Mouse (Mus musculus): ENCODE measurements around the gene Cyp2d11. TPM values are rescaled to one million over a fixed set of nuclear protein-coding genes. Genes with fewer than 3 reads are reported as not detected.

The Cyp2d11 gene
- polyA plus RNA-seq, 1 experiment from 2014 or later: not detected

Small RNA genes lying within 50 kb of the gene (microRNA-seq; reads per million reads assigned to microRNA genes)
- not detected for gene Gm25990
- gene Gm27331: not detected
- not detected for gene Mir7684

Other genes with a start within 250 kb of the Cyp2d11 start
- gene Srebf2, start 246.8 kb downstream of the Cyp2d11 start, polyA plus RNA-seq (2014; fragmentation: Nextera tagmentation; extraction: Ambion mirVana): 141 and 164 TPM in 2 replicates
- gene Shisa8, start 181.2 kb downstream of the Cyp2d11 start, polyA plus RNA-seq (2014; fragmentation: Nextera tagmentation; extraction: Ambion mirVana): 2.9 and 6.9 TPM in 2 replicates
- 0.32 and 1.4 TPM in 2 replicates for gene Tnfrsf13c, start 169.7 kb downstream of the Cyp2d11 start, polyA plus RNA-seq (2014; fragmentation: Nextera tagmentation; extraction: Ambion mirVana)
- 11.2 and 12.0 TPM in 2 replicates for gene Cenpm, start 149.3 kb downstream of the Cyp2d11 start, polyA plus RNA-seq (2014; fragmentation: Nextera tagmentation; extraction: Ambion mirVana)
- gene 1500009C09Rik, start 141.6 kb downstream of the Cyp2d11 start, polyA plus RNA-seq (2014; fragmentation: Nextera tagmentation; extraction: Ambion mirVana): 6.5 and 13.3 TPM in 2 replicates
- 395 and 439 TPM in 2 replicates for gene Sept3, start 119.1 kb downstream of the Cyp2d11 start, polyA plus RNA-seq (2014; fragmentation: Nextera tagmentation; extraction: Ambion mirVana)
- gene Wbp2nl, start 95.1 kb downstream of the Cyp2d11 start, polyA plus RNA-seq (2014; fragmentation: Nextera tagmentation; extraction: Ambion mirVana): 0.28 TPM in 1 of 2 replicates, not detected in the other
- gene Naga, start 55.1 kb downstream of the Cyp2d11 start, polyA plus RNA-seq (2014; fragmentation: Nextera tagmentation; extraction: Ambion mirVana): 27.1 and 34.9 TPM in 2 replicates
- gene Pheta2, start 55.1 kb downstream of the Cyp2d11 start, polyA plus RNA-seq (2014; fragmentation: Nextera tagmentation; extraction: Ambion mirVana): 0.87 and 2.4 TPM in 2 replicates
- 351 and 392 TPM in 2 replicates for gene Smdt1, start 55.1 kb downstream of the Cyp2d11 start, polyA plus RNA-seq (2014; fragmentation: Nextera tagmentation; extraction: Ambion mirVana)
- gene Ndufa6, start 39.7 kb downstream of the Cyp2d11 start, polyA plus RNA-seq (2014; fragmentation: Nextera tagmentation; extraction: Ambion mirVana): 391 and 432 TPM in 2 replicates
- 0.99 and 1.8 TPM in 2 replicates for gene Cyp2d22, start 13.8 kb downstream of the Cyp2d11 start, polyA plus RNA-seq (2014; fragmentation: Nextera tagmentation; extraction: Ambion mirVana)
- gene Cyp2d10, start 13.2 kb upstream of the Cyp2d11 start, polyA plus RNA-seq (2014; fragmentation: Nextera tagmentation; extraction: Ambion mirVana): not detected in 2 replicates
- gene Cyp2d9, start 39.4 kb upstream of the Cyp2d11 start, polyA plus RNA-seq (2014; fragmentation: Nextera tagmentation; extraction: Ambion mirVana): not detected in 2 replicates
- gene Cyp2d12, start 161.1 kb upstream of the Cyp2d11 start, polyA plus RNA-seq (2014; fragmentation: Nextera tagmentation; extraction: Ambion mirVana): not detected in 2 replicates
- not detected in 2 replicates for gene Cyp2d34, start 226.9 kb upstream of the Cyp2d11 start, polyA plus RNA-seq (2014; fragmentation: Nextera tagmentation; extraction: Ambion mirVana)